Mouse (Mus musculus) stomach, postnatal 0 days (tissue): ENCODE measurements around the gene Parp9. TPM values are rescaled to one million over a fixed set of nuclear protein-coding genes. Genes with fewer than 3 reads are reported as not detected.
"Not testable (repeated sequence)": the region's sequence is repeated elsewhere in the genome, so short reads cannot be mapped to it uniquely, and the experiment has no call there.

Experiments used
- ATAC-seq: fragments of 200-750 bp; cut with Nextera tagmentation; 2 replicates; pipeline ENCODE4 v1.8.0; 2017; ENCODE audit not compliant: low FRiP score, low TSS enrichment
- DNase-seq: peaks from one replicate; pipeline ENCODE4 v3.0.0-alpha.2; 2016; ENCODE audit warnings: low spot score
- H3K27ac ChIP-seq: fragments of 300-500 bp; sonication (generic); replicated peaks from 2 replicates; pipeline ENCODE4 v1.5.1; 2014; ENCODE audit warnings: mild to moderate bottlenecking, control low read depth
- H3K27me3 ChIP-seq: fragments of 300-500 bp; sonication (generic); 2 replicates; pipeline ENCODE4 v1.6.1; 2014; ENCODE audit warnings: low read length; ENCODE audit not compliant: control insufficient read depth, insufficient read depth
- H3K36me3 ChIP-seq: fragments of 300-500 bp; sonication (generic); 2 replicates; pipeline ENCODE4 v1.6.1; 2014; ENCODE audit warnings: low read length, mixed read lengths; ENCODE audit not compliant: control insufficient read depth, insufficient read depth
- H3K4me1 ChIP-seq: fragments of 300-500 bp; sonication (generic); replicated peaks from 2 replicates; pipeline ENCODE4 v1.6.1; 2014; ENCODE audit warnings: antibody characterized with exemption; ENCODE audit not compliant: control insufficient read depth, insufficient read depth
- H3K4me2 ChIP-seq: fragments of 300-500 bp; sonication (generic); replicated peaks from 2 replicates; pipeline ENCODE4 v1.6.1; 2014; ENCODE audit warnings: low read depth, mild to moderate bottlenecking, control low read depth, moderate library complexity
- H3K4me3 ChIP-seq: fragments of 300-500 bp; sonication (generic); 2 replicates; pipeline ENCODE4 v1.5.1; 2014; ENCODE audit warnings: low read depth, low read length, control low read depth
- H3K9ac ChIP-seq: fragments of 300-500 bp; sonication (generic); 2 replicates; pipeline ENCODE4 v1.6.1; 2014; ENCODE audit warnings: mild to moderate bottlenecking, low read length, control low read depth, mixed read lengths
- H3K9me3 ChIP-seq: fragments of 300-500 bp; sonication (generic); 2 replicates; pipeline ENCODE4 v1.6.1; 2016; ENCODE audit warnings: low read length; ENCODE audit not compliant: control insufficient read depth
- CTCF ChIP-seq: IDR thresholded peaks from 2 replicates; pipeline ENCODE4 v1.5.1; 2016; ENCODE audit warnings: antibody characterized with exemption, low read depth, mild to moderate bottlenecking, moderate library complexity
- EP300 ChIP-seq: optimal IDR thresholded peaks from 2 replicates; pipeline ENCODE3; 2016; ENCODE audit warnings: antibody characterized with exemption
- whole genome bisulfite sequencing: fragments of 180-500 bp; shearing (Covaris S2); extraction: QIAGEN DNeasy Blood & Tissue Kit; methylation state at CpG from one replicate; pipeline ENCODE4 v1.1.7; 2014; 5-methylcytosine and 5-hydroxymethylcytosine counted together
- polyA plus RNA-seq: library from polyadenylated mRNA; unstranded; fragments of >200 nt; fragmentation: Nextera tagmentation; extraction: Ambion mirVana; gene quantifications from 2 replicates; pipeline ENCODE4 v1.2.1, GENCODE M21; 2015

Gene Parp9
- polyA plus RNA-seq, 1 experiment from 2014 or later: 9.8 TPM

DNA sequence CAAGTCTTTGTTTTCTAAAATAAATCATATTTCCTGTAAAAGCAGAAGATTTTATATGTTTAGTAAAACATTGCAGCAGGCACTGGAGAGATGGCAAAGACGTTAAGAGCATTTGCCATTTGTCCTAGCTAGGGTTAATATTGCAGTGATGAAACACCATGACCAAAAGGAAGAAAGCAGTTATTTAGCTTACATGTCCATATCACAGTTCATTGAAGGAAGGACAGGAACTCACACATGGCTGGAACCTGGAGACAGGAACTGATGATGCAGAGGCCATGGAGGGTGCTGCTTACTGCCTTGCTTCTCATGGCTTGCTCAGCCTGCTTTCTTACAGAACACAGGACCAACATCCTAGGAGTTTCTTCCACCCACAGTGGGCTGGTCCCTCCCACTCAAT, 54.1 kb downstream of the Parp9 start:
- 71% methylated on average over 1 of the region's 1 CpGs for WGBS
- H3K4me2 ChIP-seq: no peak overlapping the region
- H3K27me3 ChIP-seq: no peaks in the 10 kb centered on the region
- no peak overlapping the region for H3K27ac ChIP-seq
- H3K4me1 ChIP-seq: no peaks in the 10 kb centered on the region
- DNase-seq: no peak
- H3K4me3 ChIP-seq: no peak overlapping the region
- no peak for TF ChIP-seq EP300
- TF ChIP-seq CTCF: no peak
- no peaks in the 10 kb centered on the region for H3K9me3 ChIP-seq
- H3K36me3 ChIP-seq: no peaks in the 10 kb centered on the region
- no peak overlapping the region for H3K9ac ChIP-seq
- ATAC-seq: no peak

DNA sequence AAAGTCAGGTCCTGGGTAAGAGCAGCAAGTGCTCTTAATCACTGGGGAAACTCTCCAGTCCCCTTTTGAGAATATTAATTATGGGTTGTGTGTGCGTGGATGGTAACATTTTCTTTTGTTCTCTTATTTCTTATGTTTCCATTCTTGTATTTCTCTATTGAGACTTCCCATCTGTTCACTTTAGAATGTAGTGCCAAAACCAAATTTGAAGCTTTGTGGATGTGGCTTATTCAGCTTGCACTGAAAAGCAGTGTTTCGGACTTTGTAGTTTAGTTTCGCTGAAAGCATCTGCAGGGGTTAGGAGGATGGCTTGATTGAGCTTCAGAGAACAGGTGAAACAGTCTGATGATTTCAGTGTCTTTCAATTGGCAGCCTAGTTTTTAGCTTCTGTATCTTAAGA, 55.0 kb downstream of the Parp9 start:
- Histone ChIP-seq H3K4me3 (no peak overlapping the region), H3K36me3 (no peaks in the 10 kb centered on the region), H3K9me3 (no peaks in the 10 kb centered on the region), H3K4me2 (no peak overlapping the region), H3K4me1 (no peaks in the 10 kb centered on the region), H3K9ac (no peak overlapping the region), H3K27me3 (no peaks in the 10 kb centered on the region), H3K27ac (no peak overlapping the region)
- no peak for TF ChIP-seq EP300
- TF ChIP-seq CTCF: no peak
- DNase-seq (no peak), ATAC-seq (no peak)
- 72% methylated on average over 3 of the region's 3 CpGs for WGBS

DNA sequence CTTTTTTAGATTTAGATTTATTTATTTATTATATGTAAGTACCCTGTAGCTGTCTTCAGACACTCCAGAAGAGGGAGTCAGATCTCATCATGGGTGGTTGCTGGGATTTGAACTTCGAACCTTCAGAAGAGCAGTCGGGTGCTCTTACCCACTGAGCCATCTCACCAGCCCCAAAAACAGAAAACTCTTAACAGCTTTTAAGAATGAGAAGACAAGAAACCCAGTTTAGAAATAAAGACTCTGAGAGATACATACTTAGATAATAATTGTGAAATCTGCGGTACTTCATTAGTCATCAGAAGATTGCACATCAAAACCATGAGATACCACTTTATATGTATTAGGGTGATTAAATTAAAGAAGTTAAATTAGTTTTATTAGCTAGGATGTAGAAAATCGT, 60.6 kb downstream of the Parp9 start:
- H3K27me3 ChIP-seq, H3K4me3 ChIP-seq, DNase-seq, H3K36me3 ChIP-seq, H3K4me2 ChIP-seq, H3K9me3 ChIP-seq, H3K4me1 ChIP-seq, H3K9ac ChIP-seq, H3K27ac ChIP-seq, ATAC-seq: not testable (repeated sequence)
- WGBS: 90% methylated on average over 4 of the region's 4 CpGs

DNA sequence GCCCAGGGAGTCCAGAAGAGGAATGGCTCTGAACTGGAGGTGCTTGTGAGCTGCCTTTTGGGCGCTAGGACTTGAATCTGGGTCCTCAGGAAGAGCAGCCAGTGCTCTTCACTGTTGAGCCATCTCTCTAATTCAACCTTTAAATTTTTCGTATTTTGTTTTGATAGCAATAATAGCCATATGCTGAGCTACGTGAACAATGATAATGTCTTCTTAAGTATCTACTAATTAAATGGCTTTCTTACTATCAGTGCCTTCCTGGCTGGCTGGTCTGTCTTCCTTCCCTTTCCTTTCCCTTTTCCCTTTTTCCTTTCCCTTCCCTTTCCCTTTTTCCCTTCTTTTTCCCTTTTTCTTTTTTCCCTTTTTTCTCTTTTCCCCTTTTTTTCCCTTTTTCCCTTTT, 70.1 kb downstream of the Parp9 start:
- WGBS: 86% methylated on average over 3 of the region's 3 CpGs
- Histone ChIP-seq H3K27me3 (no peaks in the 10 kb centered on the region), H3K4me1 (no peaks in the 10 kb centered on the region), H3K36me3 (0 out of 2 replicates have a peak, but pooled peaks cover 2% of the 10 kb centered on the region), H3K27ac (no peak overlapping the region), H3K4me2 (no peak overlapping the region), H3K4me3 (no peak overlapping the region), H3K9ac (no peak overlapping the region), H3K9me3 (no peaks in the 10 kb centered on the region)
- ATAC-seq: no peak
- TF ChIP-seq EP300 (no peak), CTCF (no peak)
- no peak for DNase-seq

DNA sequence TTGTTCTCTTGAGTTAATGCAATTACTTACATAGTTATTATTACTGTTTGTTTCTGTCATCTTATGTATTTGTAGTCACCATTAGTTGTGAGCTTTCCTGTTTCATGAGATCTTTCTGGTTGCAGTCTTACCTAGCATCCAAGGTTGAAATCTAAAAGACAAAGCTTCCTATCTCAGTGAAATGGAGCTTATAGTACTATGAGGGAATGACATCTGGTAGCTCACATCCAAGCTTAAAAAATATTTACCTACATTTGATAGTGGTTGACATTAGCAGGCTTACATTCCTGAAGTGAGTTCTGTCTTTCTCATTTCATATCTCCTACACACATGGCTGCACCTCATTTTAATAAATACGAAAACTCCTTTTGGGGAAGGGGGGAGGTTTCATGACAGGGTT, 78.1 kb downstream of the Parp9 start:
- H3K9ac ChIP-seq: no peak overlapping the region
- H3K27ac ChIP-seq: no peak overlapping the region
- no peaks in the 10 kb centered on the region for H3K27me3 ChIP-seq
- no peak for TF ChIP-seq EP300
- no peak for TF ChIP-seq CTCF
- H3K36me3 ChIP-seq: peaks cover 7% of the 10 kb centered on the region; the same call in 1 of the 2 replicates
- H3K4me2 ChIP-seq: no peak overlapping the region
- H3K4me1 ChIP-seq: no peaks in the 10 kb centered on the region
- no peak for DNase-seq
- ATAC-seq: no peak
- H3K4me3 ChIP-seq: no peak overlapping the region
- 97% methylated on average over 1 of the region's 1 CpGs for WGBS
- no peaks in the 10 kb centered on the region for H3K9me3 ChIP-seq

Other genes with a start within 250 kb of the Parp9 start
- 10.9 and 11.5 TPM in 2 replicates for gene Dirc2, start 169.1 kb upstream of the Parp9 start, polyA plus RNA-seq
- 6.8 and 7.1 TPM in 2 replicates for gene Hspbap1, start 168.1 kb upstream of the Parp9 start, polyA plus RNA-seq
- 1.4 and 1.7 TPM in 2 replicates for gene Parp14, start 66.9 kb upstream of the Parp9 start, polyA plus RNA-seq
- 4.4 and 4.9 TPM in 2 replicates for gene Dtx3l, start 681 bp downstream of the Parp9 start, polyA plus RNA-seq
- 19.5 and 20.3 TPM in 2 replicates for gene Kpna1, start 40.3 kb downstream of the Parp9 start, polyA plus RNA-seq
- gene Wdr5b, start 102.7 kb downstream of the Parp9 start, polyA plus RNA-seq: 5.1 TPM in 2 replicates
- gene Fam162a, start 133.1 kb downstream of the Parp9 start, polyA plus RNA-seq: 416 and 424 TPM in 2 replicates
- gene Ccdc58, start 133.2 kb downstream of the Parp9 start, polyA plus RNA-seq: 49.8 and 52.1 TPM in 2 replicates
- 107 and 119 TPM in 2 replicates for gene Csta1, start 192.8 kb downstream of the Parp9 start, polyA plus RNA-seq
- gene Stfa2l1, start 218.3 kb downstream of the Parp9 start, polyA plus RNA-seq: 0.82 and 1.8 TPM in 2 replicates
- gene Gm5483, start 245.7 kb downstream of the Parp9 start, polyA plus RNA-seq: 2.7 and 3.8 TPM in 2 replicates